Mouse (Mus musculus): Measurements from ENCODE around the gene Ctnna2.

GRCm38 (mm10) chr6:77306796-77307195, 672.7 kb downstream of the Ctnna2 start:
- TF ChIP-seq POLR2A (IDR thresholded peaks at IDR 0.05; ENCODE audit: control insufficient read depth, extremely low read depth, insufficient read depth, low read length, poor library complexity) (no peak), CTCF (IDR thresholded peaks at IDR 0.05; ENCODE audit: borderline replicate concordance, control insufficient read depth, extremely low read depth, insufficient read depth, low read length, poor library complexity) (no peak)

Measured in thymus, adult 2 months (tissue).